Mouse (Mus musculus) A20 (cell line): ENCODE results near the gene Tlr8.

Experiments used
- DNase-seq: peaks from one replicate; pipeline ENCODE4 v3.0.0-alpha.2; 2011; ENCODE audit warnings: low read depth, low spot score

Gene Tlr8

DNA sequence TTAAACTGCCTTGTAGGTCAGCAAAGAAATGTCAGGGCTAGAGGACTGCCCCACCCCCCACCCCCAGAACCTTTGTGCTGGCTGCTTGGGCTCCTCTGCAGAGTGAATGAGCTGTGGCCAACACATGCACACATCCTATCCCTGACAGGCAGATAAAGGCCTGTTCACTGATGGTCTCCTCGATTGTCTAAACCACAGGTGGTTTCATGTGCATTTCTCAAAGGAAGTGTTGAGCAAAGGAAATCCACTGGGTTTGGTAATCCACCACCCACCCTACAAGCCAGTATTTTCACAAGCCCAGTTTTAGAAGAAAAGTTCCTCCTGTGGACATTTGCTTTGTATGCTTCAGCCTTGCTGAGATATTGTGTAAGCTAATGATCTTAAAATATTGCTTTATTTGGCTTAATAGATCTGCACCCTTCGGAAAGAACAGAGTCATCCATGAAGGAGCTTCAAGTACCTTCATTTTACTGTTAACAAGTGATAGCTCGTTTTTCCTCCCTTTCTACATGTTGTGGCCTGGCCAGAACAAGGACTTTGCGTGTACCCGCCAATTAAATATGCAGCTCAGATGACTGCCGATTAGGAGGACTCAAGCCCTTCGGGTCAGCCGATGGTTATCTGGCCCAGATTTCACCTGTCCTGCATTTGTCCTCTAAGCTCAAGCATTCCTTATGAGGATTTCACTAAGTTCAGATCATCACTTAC is 58.2 kb downstream of the Tlr8 start:
- DNase-seq, result peak; percentile 54

DNA sequence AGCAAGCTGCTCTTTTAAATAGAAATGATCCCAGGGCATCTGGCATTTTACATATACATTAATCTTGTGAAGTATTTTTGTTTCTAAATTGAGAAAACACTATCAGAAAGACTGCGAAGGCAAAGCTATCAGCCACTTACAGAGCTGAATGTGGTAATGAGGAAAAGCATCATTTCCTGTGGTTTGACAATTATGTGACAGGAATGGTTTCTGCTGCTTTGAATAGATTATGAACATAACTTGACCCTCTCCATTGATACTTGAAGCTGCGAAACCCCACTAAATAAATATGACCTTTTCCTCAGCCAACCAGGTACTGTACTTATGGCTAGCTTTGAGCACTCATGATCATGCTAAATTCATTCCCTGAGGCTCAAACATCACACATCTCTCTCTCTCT is 62.8 kb downstream of the Tlr8 start:
- DNase-seq, result no peak

DNA sequence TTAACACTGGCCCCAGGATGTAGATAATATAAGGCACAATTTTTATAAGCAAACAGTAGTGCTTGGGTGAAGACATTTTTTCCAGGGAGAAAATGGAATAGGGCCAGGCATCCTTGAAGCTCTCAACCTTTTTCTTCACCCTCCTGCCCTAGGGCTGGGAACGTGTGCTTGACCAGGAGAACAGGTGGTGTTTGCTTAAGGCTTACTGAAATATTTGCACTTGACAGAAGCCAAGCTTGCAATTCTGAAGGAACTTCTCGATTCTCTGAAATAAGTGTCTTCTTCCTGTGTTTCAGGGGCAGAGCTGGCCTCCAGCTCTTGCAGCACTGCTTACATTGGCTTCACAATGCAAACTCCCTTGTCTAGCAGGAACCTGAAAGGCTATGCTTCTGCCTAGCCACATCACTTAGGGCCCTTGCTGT is 68.9 kb downstream of the Tlr8 start:
- no peak for DNase-seq
